Mouse (Mus musculus) right cerebral cortex, postnatal 14 days (tissue): ENCODE measurements around the gene Mindy4.
"Not testable (repeated sequence)": the region's sequence is repeated elsewhere in the genome, so short reads cannot be mapped to it uniquely, and the experiment has no call there.

Experiments
- DNase-seq: peaks from one replicate; pipeline ENCODE4 v3.0.0; 2022

Mindy4 gene

DNA sequence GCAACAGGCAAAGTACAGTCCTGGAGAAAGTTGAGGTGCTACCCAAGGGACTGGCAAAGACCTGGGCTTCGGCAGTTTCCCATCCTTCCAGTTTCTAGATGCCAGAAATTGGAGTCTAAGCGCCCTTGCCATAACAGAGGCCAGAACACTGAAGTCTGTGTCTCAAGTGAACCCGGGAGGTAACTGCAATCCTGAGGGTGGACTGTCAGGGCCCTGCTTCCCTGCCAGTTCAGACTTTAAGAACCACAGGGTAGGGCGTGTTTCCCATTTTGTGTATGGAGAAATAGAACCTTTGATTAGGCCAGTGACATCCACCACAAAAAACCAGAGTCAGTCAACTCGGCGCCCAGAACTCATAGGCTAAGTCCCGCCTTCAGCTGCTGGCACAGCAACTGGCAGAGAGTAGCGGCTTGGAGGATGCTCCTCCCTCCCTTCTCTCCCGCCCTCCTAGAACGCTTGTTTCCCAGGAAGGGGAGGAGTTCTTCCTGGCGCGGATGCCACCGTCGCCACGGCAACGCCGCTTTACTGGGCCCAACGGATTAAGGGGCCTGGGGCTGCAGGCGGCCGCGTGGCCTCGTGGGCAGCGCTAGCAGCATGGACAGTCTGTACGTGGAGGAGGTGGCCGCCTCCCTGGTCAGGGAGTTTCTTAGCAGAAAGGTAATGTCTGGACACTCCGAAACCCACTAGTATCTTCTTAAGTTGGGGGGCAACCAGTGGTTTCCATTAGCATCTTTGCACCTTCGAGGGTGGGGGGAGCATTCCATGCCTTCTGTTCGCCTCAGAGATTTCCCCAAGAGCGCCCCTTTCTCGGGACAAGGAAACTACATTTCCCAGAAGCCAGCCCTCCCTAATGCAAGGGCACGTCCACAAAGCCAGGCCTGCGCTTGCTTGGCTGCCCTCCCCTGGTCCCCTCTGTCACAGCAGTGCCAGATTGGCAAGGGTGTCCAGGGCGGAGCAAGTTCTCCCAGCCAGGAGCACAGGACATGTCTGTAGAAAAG is at the start of gene Mindy4:
TSS of gene Mindy4 (plus strand) at position 471 of the 998 bp plus-strand sequence.
- peak; percentile 85 for DNase-seq

DNA sequence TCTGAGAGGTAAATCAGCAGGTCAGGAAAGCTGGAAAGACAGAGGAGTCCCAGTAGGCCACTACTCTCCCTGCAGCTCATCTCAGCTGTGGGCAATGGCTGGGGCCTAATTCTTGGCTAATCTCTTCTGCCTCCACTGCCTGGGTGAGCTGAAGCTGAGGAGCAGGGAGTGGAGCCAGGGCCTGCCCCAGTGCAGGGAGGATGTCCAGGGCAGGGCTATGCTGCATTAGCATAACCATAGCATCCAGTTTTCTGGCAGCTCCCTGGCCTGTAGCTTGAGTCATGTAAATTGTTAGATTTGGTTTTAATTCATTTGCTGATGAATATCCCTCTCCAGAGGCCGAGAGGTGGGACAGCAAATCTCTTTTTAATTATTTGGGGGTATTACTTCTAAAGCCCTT is 43.9 kb upstream of the Mindy4 start:
- DNase-seq = no peak

DNA sequence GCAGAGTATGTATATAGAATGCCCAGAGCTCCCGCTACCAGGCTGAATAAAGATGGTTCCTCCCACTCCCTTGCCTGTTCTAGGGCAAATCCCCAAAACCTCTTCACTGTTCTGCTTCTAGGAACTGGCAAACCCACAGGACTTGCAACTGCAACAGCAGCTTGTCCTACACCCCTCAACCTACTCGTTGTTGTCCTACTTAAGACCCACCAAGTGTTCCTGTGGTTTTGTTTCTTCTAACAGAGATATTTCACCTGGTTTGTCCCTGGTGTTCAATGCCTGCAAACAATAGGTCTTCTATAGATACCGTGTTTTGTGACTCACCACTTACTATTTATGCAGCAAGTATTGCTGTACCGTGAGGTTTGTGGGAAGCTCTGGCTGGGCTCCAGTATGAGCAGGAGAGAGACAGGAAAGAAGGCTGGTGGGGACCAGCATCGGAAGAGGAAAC is 41.8 kb upstream of the Mindy4 start:
- DNase-seq = peak; percentile 75

DNA sequence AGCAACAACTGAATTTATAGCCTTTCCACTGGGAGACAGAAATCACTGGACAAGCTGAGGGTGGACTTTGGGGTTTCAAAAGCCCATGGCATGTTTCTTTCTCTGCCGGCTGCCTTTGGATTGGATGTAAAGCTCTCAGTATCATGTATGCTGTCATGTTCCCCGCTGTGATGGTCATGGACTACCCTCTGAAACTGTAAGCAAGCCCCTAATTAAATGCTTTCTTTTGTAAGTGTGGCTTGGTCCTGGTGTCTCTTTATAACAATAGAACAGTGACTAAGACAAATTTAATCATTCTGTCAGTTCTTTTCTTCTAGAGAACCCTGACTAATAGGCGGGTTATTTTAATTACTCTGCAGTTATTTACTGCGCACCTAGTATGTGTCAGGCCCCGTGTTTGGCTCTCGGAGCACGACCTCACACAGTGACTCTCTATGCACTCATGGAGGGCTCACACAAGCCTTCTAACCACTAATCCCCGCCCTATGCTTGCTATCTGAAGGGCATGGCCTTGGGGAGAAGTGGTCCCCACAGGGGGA is 40.1 kb upstream of the Mindy4 start:
- no peak for DNase-seq

DNA sequence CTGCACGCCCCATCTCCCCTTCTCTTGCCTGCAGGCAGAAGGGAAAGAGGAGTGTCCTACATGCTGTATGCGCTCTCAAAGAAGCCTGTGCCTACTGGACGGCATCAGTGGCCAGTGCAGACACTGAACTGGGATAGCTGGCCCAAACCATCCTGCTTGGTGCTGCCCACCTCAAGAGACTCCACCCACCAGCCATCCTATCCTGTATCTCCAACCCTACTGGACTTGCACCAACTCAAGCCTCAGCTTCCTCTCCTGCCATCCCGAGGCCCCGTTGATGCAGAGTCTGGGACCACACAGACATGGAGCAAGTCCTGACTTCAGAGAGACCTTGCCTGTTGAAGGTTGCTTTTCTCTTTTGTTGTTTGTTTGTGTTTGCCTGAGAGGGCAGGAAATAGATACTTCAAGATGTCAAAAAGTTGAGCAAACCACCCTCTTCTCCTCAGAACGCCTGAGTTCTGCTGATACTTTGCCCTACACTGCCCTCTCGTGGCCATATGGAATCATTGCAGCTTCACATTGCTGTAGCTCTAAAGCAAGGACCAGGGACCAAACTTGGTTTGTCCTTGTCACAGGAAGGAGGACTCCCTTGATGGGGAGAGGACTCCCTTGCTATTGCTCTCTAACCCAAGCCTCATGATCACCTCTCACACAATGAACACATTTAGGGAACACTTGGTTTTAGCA is 36.3 kb upstream of the Mindy4 start:
- peak; percentile 63 for DNase-seq

DNA sequence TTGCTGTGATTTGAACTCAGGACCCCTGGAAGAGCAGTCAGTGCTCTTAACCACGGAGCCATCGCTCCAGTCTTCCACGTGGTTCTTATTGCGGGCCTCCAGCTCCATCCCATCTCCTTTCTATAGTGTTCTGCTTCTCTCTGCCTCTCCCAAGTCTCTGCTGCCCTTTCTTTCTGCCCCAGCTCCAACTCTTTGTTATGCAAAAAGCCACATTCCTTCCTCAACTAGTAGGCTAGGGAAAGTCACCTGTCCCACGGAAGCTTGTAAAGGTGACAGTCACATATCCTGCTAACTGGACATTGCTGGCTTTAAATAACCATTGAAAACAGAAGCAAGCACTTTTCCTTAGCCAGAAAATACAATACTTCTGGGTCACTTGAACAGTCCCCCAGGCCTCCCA is 33.4 kb upstream of the Mindy4 start:
- DNase-seq = no peak

DNA sequence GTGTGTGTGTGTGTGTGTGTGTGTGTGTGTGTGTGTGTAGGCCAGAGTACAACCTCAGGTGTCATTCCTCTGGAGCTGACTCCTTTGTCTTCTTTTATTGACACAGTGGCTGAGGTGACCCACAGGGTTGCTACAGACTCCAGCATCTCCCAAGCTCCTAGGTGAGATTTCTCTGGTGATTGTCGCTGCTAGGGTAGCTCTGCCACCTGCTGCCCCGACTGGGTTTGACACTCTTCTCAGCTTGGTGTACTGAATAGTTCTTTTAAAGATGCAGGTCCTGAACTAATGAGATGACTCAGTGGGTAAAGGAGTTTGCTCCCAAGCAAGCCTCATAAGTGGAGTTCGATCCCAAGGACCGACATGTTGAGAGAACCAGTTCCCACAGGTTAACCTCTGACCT is 31.5 kb upstream of the Mindy4 start:
- peak; percentile 22 for DNase-seq

DNA sequence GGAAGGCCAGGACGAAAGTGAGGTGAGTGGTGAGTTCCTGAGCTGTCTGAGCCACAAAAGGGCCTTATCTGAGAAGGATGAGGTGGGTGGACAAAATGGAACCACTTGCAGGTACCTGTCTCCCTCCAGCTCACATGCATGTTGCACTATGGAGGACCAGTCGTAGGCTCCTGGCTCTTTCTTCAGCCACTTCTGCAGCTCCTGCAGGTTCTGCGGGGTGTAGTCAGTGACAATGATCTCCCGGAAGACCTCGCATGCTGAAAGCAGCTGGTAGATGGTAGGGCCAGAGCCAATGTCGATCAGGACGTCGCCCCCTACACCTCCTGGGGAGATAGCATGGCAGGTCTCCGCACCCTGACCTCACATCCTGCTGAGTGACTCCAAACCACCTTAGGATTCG is 30.0 kb upstream of the Mindy4 start:
- DNase-seq = no peak

DNA sequence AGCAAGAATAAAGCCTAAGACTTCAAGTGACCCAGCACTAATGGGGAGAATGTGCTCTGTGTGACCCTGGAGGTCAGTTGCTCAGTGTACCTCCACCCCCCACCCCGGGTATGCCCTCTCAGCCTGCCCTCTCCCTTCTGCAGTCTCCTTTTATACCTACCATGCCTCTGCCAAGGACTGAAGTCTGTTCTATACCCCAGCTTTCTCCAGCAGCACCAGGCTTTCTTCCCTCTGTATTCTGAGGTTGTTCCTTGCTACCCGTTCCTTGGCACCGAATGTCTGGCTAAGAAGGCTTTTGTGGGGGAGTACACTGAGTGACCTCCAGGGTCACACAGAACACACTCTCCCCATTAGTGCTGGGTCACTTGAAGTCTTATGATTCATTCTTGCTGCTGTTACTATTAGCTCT is 29.2 kb upstream of the Mindy4 start:
- DNase-seq = no peak

DNA sequence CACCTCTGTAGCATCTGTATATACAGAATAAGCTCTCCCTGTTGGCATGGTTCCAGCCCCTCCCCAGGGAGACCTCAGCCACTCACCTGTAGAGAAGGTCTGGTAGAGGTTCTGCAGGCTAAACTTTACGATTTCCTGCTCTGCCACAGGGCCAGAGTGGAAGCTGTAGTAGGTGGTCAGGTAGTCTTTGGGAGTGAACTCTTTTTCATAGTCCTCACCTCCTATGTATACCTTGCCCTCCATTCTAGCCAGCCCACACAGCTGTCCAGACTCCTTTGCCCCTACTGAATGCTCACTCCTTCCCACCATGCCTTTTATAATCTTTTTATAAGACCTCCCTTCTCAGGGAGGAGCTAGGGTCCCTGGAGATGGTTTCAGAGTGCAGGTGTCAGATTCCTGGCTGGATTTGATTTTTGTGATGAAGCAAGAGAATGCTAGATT is 28.4 kb upstream of the Mindy4 start, which contains the start of gene Inmt:
TSS of gene Inmt (minus strand) at position 303 of the 441 bp plus-strand sequence.
- no peak for DNase-seq

DNA sequence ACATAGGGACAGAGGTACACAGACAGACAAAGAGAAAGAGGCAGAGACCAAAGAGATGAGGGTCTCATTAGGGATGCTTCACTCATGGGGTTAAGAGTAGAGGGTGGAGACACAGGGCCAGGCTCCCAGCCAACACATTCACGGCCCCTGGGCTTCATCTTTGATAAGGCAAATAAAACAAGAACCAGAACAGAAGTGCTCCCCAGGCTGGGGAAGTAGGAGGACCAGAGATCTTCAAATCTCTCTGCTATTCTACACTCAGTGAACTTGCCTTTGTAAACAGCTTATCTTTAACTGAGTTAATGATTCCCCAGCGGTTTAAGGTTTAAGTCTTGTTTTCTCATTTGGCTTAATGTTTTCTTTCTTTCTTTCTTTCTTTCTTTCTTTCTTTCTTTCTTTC is 27.7 kb upstream of the Mindy4 start:
- DNase-seq = no peak

DNA sequence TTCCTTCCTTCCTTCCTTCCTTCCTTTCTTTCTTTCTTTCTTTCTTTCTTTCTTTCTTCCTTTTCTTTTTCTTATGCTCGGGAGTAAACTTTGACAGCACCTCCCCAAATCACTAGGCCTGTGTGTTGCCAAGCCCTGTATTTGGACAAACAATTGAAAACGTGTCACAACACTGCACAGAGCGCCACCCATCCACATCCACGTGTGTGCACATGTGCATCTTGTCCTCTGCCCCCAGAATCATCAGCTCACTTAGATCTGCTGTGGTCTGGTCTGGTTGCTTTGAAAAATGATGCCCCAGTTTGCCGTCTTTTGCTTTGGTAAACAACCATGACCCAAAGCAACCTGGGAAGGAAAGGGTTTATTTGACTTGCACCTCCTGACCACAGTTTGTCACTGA is 27.3 kb upstream of the Mindy4 start:
- DNase-seq = no peak

DNA sequence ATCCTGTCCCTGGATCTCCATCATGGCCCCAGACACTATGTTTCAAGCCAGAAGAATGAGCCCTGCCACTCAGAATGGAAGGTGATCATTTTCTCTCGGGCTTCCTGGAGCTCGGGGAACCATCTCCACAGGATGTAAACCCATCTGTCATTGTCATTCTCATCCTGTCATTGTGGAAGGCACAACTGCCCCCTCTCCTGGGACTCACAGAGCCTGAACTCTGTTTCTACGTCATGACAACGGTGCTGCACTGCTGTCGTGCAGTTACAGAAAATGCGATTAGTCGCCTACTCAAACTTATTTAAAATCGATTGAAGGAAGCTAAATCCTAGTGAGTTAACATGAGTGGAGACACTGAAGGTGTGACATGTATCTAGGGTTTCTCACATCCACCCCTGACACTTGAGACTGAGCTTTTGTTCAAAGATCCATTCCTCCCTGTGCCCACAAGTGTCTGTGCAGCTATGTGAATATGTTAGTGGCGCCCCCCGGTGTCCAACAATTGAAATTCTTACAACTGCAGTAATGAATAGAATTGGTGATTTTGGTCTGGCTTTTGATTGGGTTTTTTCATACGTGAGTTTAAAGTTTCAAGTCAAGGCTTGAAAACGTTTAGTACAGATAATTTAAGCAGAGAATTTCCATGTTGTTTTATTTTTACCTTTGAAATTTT is 26.0 kb upstream of the Mindy4 start:
- peak; percentile 40 for DNase-seq

DNA sequence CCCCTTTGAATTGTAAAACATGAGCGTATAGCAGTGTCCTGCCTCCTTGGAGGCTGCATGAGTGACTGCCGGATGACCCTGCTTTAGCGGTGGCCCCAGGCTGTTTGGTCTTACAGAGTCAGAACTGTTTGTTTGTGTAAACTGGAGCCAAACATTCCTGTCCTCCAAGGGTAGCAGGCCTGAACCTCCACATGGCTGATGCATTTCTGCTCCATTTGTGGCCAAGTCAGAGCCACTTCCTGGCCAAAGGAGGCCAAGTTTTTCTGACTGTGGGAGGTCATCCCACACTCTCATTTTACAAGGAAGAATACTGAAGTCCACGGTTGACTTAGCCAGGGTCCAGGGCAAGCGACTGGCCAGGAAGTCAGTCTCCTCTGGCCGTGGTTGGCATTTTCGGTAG is 23.6 kb upstream of the Mindy4 start:
- DNase-seq = no peak

DNA sequence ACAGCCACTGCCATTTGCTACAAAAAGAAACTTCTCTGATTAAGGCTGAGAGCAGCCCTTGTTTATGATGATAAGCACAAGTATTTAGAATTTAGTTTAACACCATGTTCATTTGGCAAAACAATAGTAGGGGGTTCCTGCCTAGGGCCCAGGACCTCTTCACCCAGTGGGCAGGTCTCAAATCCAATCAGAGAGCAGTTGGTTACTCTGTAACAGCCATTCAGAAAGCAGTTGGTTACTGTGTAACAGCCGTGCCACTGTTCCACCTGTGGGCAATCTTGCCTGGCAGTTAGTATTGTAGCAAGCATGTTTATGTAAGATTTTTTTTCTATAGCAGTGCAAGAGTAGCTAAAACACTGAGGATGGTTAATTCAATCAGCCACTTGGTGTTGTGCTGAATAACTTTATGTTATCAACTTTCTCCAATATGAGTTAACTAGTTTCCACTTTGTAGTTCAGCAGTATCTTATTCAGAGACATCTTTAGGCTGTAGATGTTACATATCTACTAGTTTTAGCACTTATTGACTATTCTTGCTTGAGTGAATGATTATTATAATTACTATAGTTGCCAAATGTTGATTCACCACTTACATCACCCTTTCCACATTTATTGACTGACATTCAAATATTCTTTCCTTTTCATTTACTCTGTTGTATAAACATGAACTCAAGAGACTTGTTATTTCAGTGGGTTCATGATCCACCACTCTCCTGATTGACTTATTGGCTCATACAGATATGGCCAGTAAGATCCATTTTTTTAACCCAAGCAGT is 20.3 kb upstream of the Mindy4 start:
- DNase-seq = no peak

DNA sequence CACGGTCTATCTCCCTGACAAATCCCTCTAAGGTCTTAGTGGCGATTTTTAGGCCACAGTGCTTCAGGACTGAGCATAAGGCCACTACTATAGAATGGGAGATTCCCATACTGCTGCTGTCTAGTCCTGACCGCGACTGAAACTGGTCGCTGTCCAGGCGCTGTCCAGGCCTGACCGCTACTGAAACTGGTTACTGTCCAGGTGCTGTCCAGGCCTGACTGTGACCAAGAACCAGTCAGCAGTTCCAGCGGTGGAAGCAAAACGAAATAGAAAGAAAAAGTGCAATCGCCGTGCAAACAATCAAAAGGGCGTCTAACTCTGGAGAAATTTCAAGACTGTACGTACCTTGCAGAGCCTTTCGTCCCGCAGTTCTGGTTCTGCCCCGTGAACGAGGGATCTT is 15.4 kb upstream of the Mindy4 start:
- DNase-seq = not testable (repeated sequence)

DNA sequence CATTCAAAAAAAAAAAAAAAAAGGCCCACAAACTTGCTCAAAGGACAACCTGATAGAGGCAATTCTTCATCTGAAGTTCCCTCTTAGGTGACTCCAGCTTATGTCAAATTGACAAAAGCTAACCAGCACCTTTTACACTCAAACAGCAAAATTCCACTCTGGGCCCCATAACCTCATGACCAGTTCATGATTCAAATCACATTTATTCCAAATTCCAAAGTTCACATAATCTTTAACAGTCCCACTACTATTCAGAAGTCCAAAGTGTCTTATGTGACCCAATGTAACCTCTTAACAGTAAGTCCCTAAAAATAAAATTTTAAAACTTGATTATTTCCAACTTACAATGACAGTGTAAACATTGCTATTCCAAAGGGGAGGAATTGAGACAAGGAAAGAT is 13.8 kb upstream of the Mindy4 start:
- DNase-seq = no peak

DNA sequence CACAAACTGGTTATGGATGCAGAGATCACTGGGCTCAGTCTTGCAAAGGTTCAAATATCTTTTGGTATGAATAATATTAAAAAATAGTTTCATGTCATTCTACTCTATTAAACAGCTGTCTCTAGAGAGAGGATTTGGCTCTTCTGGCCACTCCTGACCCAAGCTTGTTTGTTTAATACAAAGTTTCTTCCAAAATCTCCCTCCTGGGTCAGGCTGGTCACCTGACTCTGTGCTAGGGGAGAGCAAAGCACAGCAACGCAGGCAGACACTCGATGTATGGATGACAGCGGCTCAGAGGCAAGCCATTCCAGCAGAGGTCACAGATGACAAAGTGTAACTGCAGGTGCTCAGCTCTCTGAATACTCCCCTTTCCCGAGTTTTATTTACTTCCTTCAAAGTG is 11.6 kb upstream of the Mindy4 start:
- DNase-seq = no peak

DNA sequence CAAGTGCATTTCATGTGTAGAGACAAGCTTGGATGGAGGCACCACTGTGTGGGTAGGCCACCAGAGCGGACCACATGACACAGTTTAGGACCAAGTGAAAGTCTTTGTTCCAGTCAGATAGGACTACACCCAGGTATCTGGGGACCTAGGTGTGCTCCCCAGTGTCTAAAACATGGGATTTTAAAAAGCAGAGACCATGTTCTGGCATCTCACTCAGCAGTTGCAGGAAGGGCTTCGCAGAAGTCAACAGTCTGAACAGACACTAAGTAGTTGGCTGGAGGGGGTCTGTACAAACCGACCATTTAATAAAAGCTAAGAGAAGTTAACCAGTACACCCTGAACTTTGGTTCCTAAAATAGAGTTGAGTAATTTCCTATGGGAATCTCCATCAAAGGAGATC is 10.0 kb upstream of the Mindy4 start:
- no peak for DNase-seq

DNA sequence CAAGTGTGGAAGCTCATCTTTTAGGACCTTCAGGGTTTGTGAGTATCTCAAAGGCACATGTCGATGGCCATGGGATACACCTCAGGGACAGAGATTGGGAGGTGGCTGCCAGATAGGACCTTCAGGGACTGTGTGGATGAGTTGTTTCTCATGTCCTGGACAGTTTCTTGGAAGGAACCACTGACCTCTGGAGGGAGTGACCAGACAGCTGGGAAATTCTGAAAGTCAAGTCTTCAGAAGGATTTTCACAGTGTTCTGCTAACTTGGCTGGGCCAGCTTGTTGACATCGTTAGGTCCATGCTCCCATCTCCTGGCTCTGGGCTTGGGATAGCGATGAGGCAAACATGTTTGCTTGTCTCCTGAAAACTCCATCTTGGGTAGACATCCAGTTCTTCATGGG is 4.1 kb upstream of the Mindy4 start:
- DNase-seq = no peak

DNA sequence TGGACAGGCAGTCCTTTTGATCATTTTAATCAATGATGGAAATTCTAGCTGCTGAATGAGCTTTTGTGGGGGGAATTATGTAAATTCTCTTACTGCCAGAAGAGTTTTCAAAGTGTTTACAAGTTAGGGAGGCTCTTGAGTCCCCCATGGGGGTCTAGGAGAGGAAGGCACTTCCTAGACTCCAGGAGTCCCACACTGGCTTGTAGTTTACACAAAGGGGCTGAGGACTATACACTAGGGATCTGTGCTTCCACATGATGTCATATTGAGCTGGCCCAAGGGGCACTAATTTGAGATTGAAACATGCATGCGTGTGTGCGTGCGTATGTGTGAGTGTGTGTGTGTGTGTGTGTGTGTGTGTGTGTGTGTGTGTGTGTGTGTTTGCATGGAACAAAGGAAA is 748 bp downstream of the Mindy4 start:
- no peak for DNase-seq

DNA sequence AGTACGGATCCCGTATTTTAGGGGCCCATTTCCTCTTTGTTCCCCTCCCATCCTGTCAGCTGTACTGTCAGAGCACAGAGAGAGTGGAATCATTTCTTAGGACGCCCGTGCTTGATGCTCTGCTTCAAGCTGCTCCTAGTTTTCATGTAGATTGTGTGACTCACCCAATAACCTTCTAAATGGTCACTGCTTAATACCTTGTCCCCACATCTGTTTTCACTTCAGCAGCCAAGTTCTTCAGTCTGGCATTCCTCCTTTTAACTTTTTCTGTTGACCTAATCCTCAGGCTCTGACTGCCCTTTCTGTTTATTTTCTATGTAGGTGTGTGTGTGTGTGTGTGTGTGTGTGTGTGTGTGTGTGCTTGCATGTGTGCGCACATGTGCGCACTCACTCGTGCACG is 4.6 kb downstream of the Mindy4 start:
- DNase-seq = no peak
